23 mouse cellular contexts compared by ENCODE assay signal in the genomic region with DNA sequence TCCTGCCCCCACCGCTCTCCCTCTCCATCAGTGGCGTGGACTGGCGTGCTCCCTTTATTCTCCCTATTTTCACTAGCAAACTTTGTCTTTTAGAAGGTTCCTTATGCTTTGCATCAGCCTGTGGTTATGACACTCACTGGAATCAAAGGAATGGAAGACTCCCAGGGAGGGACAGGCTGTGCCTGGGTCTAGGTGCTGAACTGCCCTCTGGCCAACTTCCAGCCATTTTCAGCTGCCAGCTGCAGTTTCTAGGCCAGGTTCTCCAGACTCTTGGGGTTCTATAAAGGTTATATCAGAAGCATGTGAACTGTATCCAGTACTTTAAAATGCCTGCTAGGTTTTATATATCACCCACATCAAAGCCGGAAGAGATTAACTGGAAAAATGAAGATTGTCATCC. TPM values are rescaled to one million over a fixed set of nuclear protein-coding genes. Genes with fewer than 3 reads are reported as not detected.
DNase-seq lines count a peak whose midpoint lies in the region; ATAC-seq lines count a peak whose summit lies in the region.
"Had no signal": no experiment of that assay in that cellular context is flagged by ENCODE, and none has a peak within 500 bp of the region (broad histone marks: within the 10 kb centered on the region; RNA-seq: fewer than 3 reads in every experiment).

No protein-coding gene starts in this region.

- H3K27ac ChIP-seq in heart, embryonic 11.5 days (ENCODE audit: low read depth, low read length), result no peak overlapping the region
- H3K27ac ChIP-seq: embryonic facial prominence, embryonic 12.5 days; embryonic facial prominence, embryonic 15.5 days; heart, embryonic 13.5 days; hindbrain, embryonic 14.5 days; hindbrain, postnatal 0 days had no signal

- 81% methylated on average over 4 of the region's 4 CpGs for WGBS in heart, embryonic 11.5 days (ENCODE audit: insufficient replicate concordance)

- H3K4me2 ChIP-seq in heart, embryonic 11.5 days, result no peak overlapping the region
- H3K4me2 ChIP-seq: embryonic facial prominence, embryonic 12.5 days; embryonic facial prominence, embryonic 15.5 days; heart, embryonic 13.5 days; hindbrain, embryonic 14.5 days had no signal

- DNase-seq in gastrocnemius, adult 18-20 months (ENCODE audit: low spot score), result peak; percentile 48
- no peak for DNase-seq in gastrocnemius, postnatal 14 days
- DNase-seq in heart, adult 11 months, result peak; percentile 86
- peak; percentile 44 for DNase-seq in 3T3-L1 (ENCODE audit: low read depth, low spot score)
- DNase-seq in NIH3T3 (ENCODE audit: low read depth), result peak; percentile 52
- DNase-seq: cerebellum, adult 11 months; cerebellum, adult 2 months; cerebellum, adult 9-11 months; cerebellum, postnatal 25 days; forebrain, postnatal 0 days; heart, adult 18-20 months; heart, postnatal 14 days; heart, postnatal 4 days had no signal

- H3K27me3 ChIP-seq in heart, embryonic 11.5 days (ENCODE audit: control insufficient read depth, insufficient read depth, low read length), result no peaks in the 10 kb centered on the region
- H3K27me3 ChIP-seq: embryonic facial prominence, embryonic 12.5 days; embryonic facial prominence, embryonic 15.5 days had no signal

- no peak overlapping the region for H3K9ac ChIP-seq in heart, embryonic 11.5 days (ENCODE audit: low read depth, low read length)
- H3K9ac ChIP-seq: embryonic facial prominence, embryonic 12.5 days; embryonic facial prominence, embryonic 15.5 days; forebrain, postnatal 0 days; heart, embryonic 13.5 days; hindbrain, embryonic 14.5 days had no signal

- no peaks in the 10 kb centered on the region for H3K36me3 ChIP-seq in heart, embryonic 11.5 days (ENCODE audit: control insufficient read depth, insufficient read depth, low read length)
- H3K36me3 ChIP-seq: embryonic facial prominence, embryonic 12.5 days; embryonic facial prominence, embryonic 15.5 days; heart, embryonic 13.5 days had no signal

- no peaks in the 10 kb centered on the region for H3K4me1 ChIP-seq in heart, embryonic 11.5 days (ENCODE audit: control insufficient read depth, insufficient read depth, low read length)
- H3K4me1 ChIP-seq: embryonic facial prominence, embryonic 12.5 days; embryonic facial prominence, embryonic 15.5 days; heart, embryonic 13.5 days had no signal

- no peak overlapping the region for H3K4me3 ChIP-seq in heart, embryonic 11.5 days (ENCODE audit: low read depth, low read length)
- H3K4me3 ChIP-seq: embryonic facial prominence, embryonic 12.5 days; embryonic facial prominence, embryonic 15.5 days; heart, embryonic 13.5 days had no signal

- intact Hi-C loops in gastrocnemius, postnatal 14 days (cut with DNase I; ENCODE audit: low total_unique reads), result no loop called here

- no peak for ATAC-seq in heart, embryonic 11.5 days (replicated peaks; ENCODE audit: insufficient number of reproducible peaks, low FRiP score, low TSS enrichment)
- ATAC-seq: forebrain, embryonic 14.5 days; forebrain, postnatal 0 days; hindbrain, postnatal 0 days; inflammation-experienced regulatory T-cells, adult 6 months; intestine, embryonic 16.5 days; Patski had no signal

- H3K9me3 ChIP-seq in heart, embryonic 11.5 days (replicated peaks; ENCODE audit: control insufficient read depth, low read length), result no peaks in the 10 kb centered on the region
- H3K9me3 ChIP-seq: embryonic facial prominence, embryonic 12.5 days; embryonic facial prominence, embryonic 15.5 days; heart, embryonic 13.5 days had no signal

RNA-seq across cellular contexts. Expression of a gene that starts 50.2 kb away (rescaled TPM):
- 100 to 1,000 TPM; 142 to 160 TPM for total RNA-seq in gastrocnemius, adult 18-20 months (2021)
- total RNA-seq in gastrocnemius, postnatal 14 days (2021), result 100 to 1,000 TPM; 109 to 112 TPM
- polyA plus RNA-seq in heart, embryonic 11.5 days (2014; fragmentation: Nextera tagmentation; extraction: Ambion mirVana), result 220 and 227 TPM in 2 replicates
